Mouse (Mus musculus) CH12.LX (cell line): ENCODE measurements around the gene Hist1h2ap. TPM values are rescaled to one million over a fixed set of nuclear protein-coding genes. Genes with fewer than 3 reads are reported as not detected.
"Not testable (repeated sequence)": the region's sequence is repeated elsewhere in the genome, so short reads cannot be mapped to it uniquely, and the experiment has no call there.

Experiments
- DNase-seq: peaks from one replicate; pipeline ENCODE4 v3.0.0-alpha.2; 2013; ENCODE audit errors: extremely low read depth
- H3K27ac ChIP-seq: 2 replicates; pipeline ENCODE4 v1.5.1; 2012; ENCODE audit warnings: low read depth, mild to moderate bottlenecking, control low read depth, moderate library complexity; ENCODE audit not compliant: insufficient read depth
- H3K27me3 ChIP-seq: replicated peaks from 2 replicates; pipeline ENCODE3; 2012; ENCODE audit warnings: inconsistent platforms
- H3K36me3 ChIP-seq, 2 experiments: replicated peaks in 1 of 2; 2 replicates each; pipeline versions ENCODE3 to v1.6.1; 2012; ENCODE audit warnings: inconsistent platforms in 1 of 2, low read length in 1 of 2, mild to moderate bottlenecking in 1 of 2, mixed read lengths in 1 of 2, moderate library complexity in 1 of 2; ENCODE audit not compliant: control insufficient read depth in 1 of 2, insufficient read depth in 1 of 2
- H3K4me1 ChIP-seq, 2 experiments: 2 replicates each; pipeline ENCODE4 v1.6.1; 2012; ENCODE audit warnings: inconsistent platforms in 1 of 2, moderate library complexity in 1 of 2; ENCODE audit not compliant: insufficient read depth in 2 of 2, control insufficient read depth in 1 of 2
- H3K4me2 ChIP-seq: 2 replicates; pipeline ENCODE4 v1.6.1; 2012; ENCODE audit warnings: low read depth, mild to moderate bottlenecking, control low read depth; ENCODE audit not compliant: poor library complexity, insufficient read depth, severe bottlenecking
- H3K4me3 ChIP-seq, 3 experiments: fragments of 150-350 bp in 1 of 3; sonication (generic) in 1 of 3; replicated peaks in 1 of 3; 2 replicates each; pipeline versions ENCODE3 to v1.5.1; 2011 to 2012; ENCODE audit warnings: low read depth in 2 of 3, low read length in 2 of 3, mild to moderate bottlenecking in 2 of 3, moderate library complexity in 2 of 3, control low read depth in 1 of 3, improper control_type of control experiment in 1 of 3, inconsistent platforms in 1 of 3, mixed read lengths in 1 of 3; ENCODE audit not compliant: poor library complexity in 1 of 3
- H3K79me2 ChIP-seq: replicated peaks from 2 replicates; pipeline ENCODE4 v1.6.1; 2012; ENCODE audit warnings: mild to moderate bottlenecking, moderate library complexity; ENCODE audit not compliant: control insufficient read depth, poor library complexity, insufficient read depth, severe bottlenecking; ENCODE audit errors: extremely low read depth
- H3K9ac ChIP-seq: 2 replicates; pipeline ENCODE4 v1.6.1; 2012; ENCODE audit warnings: low read depth, mild to moderate bottlenecking, control low read depth, moderate library complexity; ENCODE audit not compliant: insufficient read depth
- H3K9me3 ChIP-seq: replicated peaks from 2 replicates; pipeline ENCODE3; 2012; ENCODE audit warnings: low read length, inconsistent platforms, mixed read lengths
- CHD1 ChIP-seq: IDR thresholded peaks from 2 replicates; pipeline ENCODE4 v1.6.1; 2012; ENCODE audit warnings: low read depth, low read length, improper control_type of control experiment, inconsistent platforms
- CTCF ChIP-seq, 2 experiments: IDR thresholded peaks in 1 of 2; conservative IDR thresholded peaks in 1 of 2; 2 replicates each; pipeline ENCODE4 v1.5.1; 2011 to 2012; ENCODE audit warnings: low read depth in 2 of 2, low read length in 2 of 2, improper control_type of control experiment in 1 of 2, inconsistent platforms in 1 of 2, mild to moderate bottlenecking in 1 of 2, moderate library complexity in 1 of 2
- E2F4 ChIP-seq: IDR thresholded peaks from 2 replicates; pipeline ENCODE4 v1.6.1; 2011; ENCODE audit warnings: low read depth, low read length, improper control_type of control experiment; ENCODE audit not compliant: insufficient replicate concordance
- ELF1 ChIP-seq: IDR thresholded peaks from 2 replicates; pipeline ENCODE4 v1.6.1; 2014; ENCODE audit warnings: low read depth, mild to moderate bottlenecking, inconsistent platforms, low read length, improper control_type of control experiment
- ETS1 ChIP-seq: conservative IDR thresholded peaks from 2 replicates; pipeline ENCODE4 v1.6.1; 2012; ENCODE audit warnings: low read depth, mild to moderate bottlenecking, inconsistent platforms, low read length, improper control_type of control experiment, moderate library complexity
- HCFC1 ChIP-seq: IDR thresholded peaks from 2 replicates; pipeline ENCODE4 v1.6.1; 2012; ENCODE audit warnings: low read depth, mild to moderate bottlenecking, inconsistent platforms, low read length, improper control_type of control experiment
- JUN ChIP-seq: IDR thresholded peaks from 2 replicates; pipeline ENCODE4 v1.6.1; 2011; ENCODE audit warnings: low read depth, mild to moderate bottlenecking, low read length, improper control_type of control experiment, moderate library complexity; ENCODE audit not compliant: insufficient read depth
- JUND ChIP-seq: conservative IDR thresholded peaks from 2 replicates; pipeline ENCODE4 v1.6.1; 2011; ENCODE audit warnings: low read depth, low read length, improper control_type of control experiment
- MAX ChIP-seq: IDR thresholded peaks from 2 replicates; pipeline ENCODE4 v1.6.1; 2011; ENCODE audit warnings: low read length, improper control_type of control experiment
- MAZ ChIP-seq: IDR thresholded peaks from 2 replicates; pipeline ENCODE4 v1.6.1; 2012; ENCODE audit warnings: low read depth, mild to moderate bottlenecking, inconsistent platforms, low read length, improper control_type of control experiment, moderate library complexity
- MXI1 ChIP-seq: IDR thresholded peaks from 2 replicates; pipeline ENCODE4 v1.6.1; 2011; ENCODE audit warnings: mild to moderate bottlenecking, low read depth, low read length, improper control_type of control experiment
- NRF1 ChIP-seq: IDR thresholded peaks from 2 replicates; pipeline ENCODE4 v1.6.1; 2014; ENCODE audit warnings: low read depth, mild to moderate bottlenecking, inconsistent platforms, low read length, improper control_type of control experiment, moderate library complexity
- RAD21 ChIP-seq: IDR thresholded peaks from 2 replicates; pipeline ENCODE4 v1.6.1; 2011; ENCODE audit warnings: low read depth, mild to moderate bottlenecking, low read length, improper control_type of control experiment, moderate library complexity
- SMC3 ChIP-seq: IDR thresholded peaks from 2 replicates; pipeline ENCODE4 v1.6.1; 2011; ENCODE audit warnings: low read depth, low read length, improper control_type of control experiment
- TBP ChIP-seq: conservative IDR thresholded peaks from 2 replicates; pipeline ENCODE4 v1.6.1; 2011; ENCODE audit warnings: low read depth, low read length, improper control_type of control experiment
- TCF12 ChIP-seq: IDR thresholded peaks from 2 replicates; pipeline ENCODE4 v1.6.1; 2014; ENCODE audit warnings: low read depth, mild to moderate bottlenecking, inconsistent platforms, low read length, improper control_type of control experiment
- UBTF ChIP-seq: IDR thresholded peaks from 2 replicates; pipeline ENCODE4 v1.6.1; 2012; ENCODE audit warnings: low read depth, mild to moderate bottlenecking, inconsistent platforms, low read length, improper control_type of control experiment, moderate library complexity
- USF1 ChIP-seq: IDR thresholded peaks from 2 replicates; pipeline ENCODE4 v1.6.1; 2014; ENCODE audit warnings: low read depth, mild to moderate bottlenecking, inconsistent platforms, low read length, improper control_type of control experiment
- ZNF384 ChIP-seq: IDR thresholded peaks from 2 replicates; pipeline ENCODE4 v1.6.1; 2012; ENCODE audit warnings: low read depth, low read length, improper control_type of control experiment, inconsistent platforms
- dilution Hi-C: fragments of 300-500 bp; cut with MboI; formaldehyde crosslinking; loops from 2 replicates; pipeline ENCODE4 v1.14.3; 2020; ENCODE audit warnings: low sequenced_read_pairs; ENCODE audit not compliant: extremely low pct_unique_long_range_greater_than_20kb, extremely low pct_ligation_motif_present
- in situ Hi-C: fragments of 300-500 bp; cut with MboI; formaldehyde crosslinking; loops from 3 replicates; pipeline ENCODE4 v1.14.3; 2019; ENCODE audit warnings: low sequenced_read_pairs, low pct_ligation_motif_present, low pct_unique_long_range_greater_than_20kb, mixed read lengths
- polyA plus RNA-seq: library from polyadenylated mRNA; unstranded; fragments of >175 nt; gene quantifications from 2 replicates; pipeline ENCODE4 v1.2.1, GENCODE M21; 2012; ENCODE audit warnings: low read depth; ENCODE audit not compliant: insufficient read length
- total RNA-seq, 2 experiments: library from RNA; depleted of rRNA; stranded (reverse); fragments of 300-350 nt in 1 of 2; fragments of >200 nt in 1 of 2; gene quantifications; 2 replicates each; pipeline ENCODE4 v1.2.3; 2012 to 2014

Hist1h2ap gene
- total and polyA plus RNA-seq, 3 experiments, result 66.8 to 2,951 (median 447) TPM

- TF ChIP-seq TCF12 (no peak), USF1 (no peak), NRF1 (no peak; the same call in 1 of the 2 replicates)
Measured at GRCm38 (mm10) chr13:21881878-21882669, 48.8 kb upstream of the Hist1h2ap start (continued).

- TF ChIP-seq RAD21 (no peak), TBP (peak; percentile 84), MAZ (no peak)
- TF ChIP-seq, all 38 proteins: peak for 1
Measured at GRCm38 (mm10) chr13:21880735-21881134, 47.4 kb upstream of the Hist1h2ap start.

DNA sequence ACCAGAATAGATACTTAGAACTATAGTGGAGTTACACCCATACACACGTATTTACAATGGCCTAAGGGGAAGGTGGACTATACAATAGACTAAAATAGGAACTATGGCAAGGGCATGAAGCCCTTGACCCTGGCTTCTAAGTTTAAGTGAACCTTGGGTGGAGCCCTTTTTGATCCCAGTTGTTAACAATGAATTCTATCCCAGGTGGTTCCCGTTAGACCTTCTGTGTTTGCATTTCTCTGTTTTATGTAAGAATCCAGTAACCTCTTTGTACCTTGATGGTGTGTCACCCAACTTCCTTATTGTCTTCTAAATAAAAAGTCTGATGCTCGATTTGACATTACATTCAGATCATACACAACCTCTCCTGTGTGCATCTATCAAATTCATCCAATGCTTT lies 32.2 kb upstream of the Hist1h2ap start:
- dilution Hi-C loops, H3K9ac ChIP-seq, H3K36me3 ChIP-seq, H3K27ac ChIP-seq, H3K79me2 ChIP-seq, H3K9me3 ChIP-seq, H3K4me1 ChIP-seq, H3K4me3 ChIP-seq, DNase-seq, H3K4me2 ChIP-seq: not testable (repeated sequence)
- H3K27me3 ChIP-seq, result peaks cover 12% of the 10 kb centered on the region
- in situ Hi-C loops, result loop anchor here (25.0 kb wide), 1 partner anchor 1572 kb away; no protein-coding TSS in a partner anchor

More at GRCm38 (mm10) chr13:21880735-21881134, 47.4 kb upstream of the Hist1h2ap start:
- in situ Hi-C loops (loop anchor here (25.0 kb wide), 2 partner anchors 718 to 1407 kb away; no protein-coding TSS in a partner anchor), dilution Hi-C loops (no loop called here)
- Histone ChIP-seq H3K4me2 (no peak overlapping the region), H3K27ac (no peak overlapping the region), H3K4me3 (no peak overlapping the region), H3K79me2 (no peaks in the 10 kb centered on the region), H3K9ac (no peak overlapping the region), H3K27me3 (peaks cover 2% of the 10 kb centered on the region), H3K36me3 (no peaks in the 10 kb centered on the region), H3K9me3 (no peaks in the 10 kb centered on the region), H3K4me1 (peaks cover 2 to 4% of the 10 kb centered on the region in 2 experiments; a peak in 3 of 4 replicates)
- no peak for DNase-seq

DNA sequence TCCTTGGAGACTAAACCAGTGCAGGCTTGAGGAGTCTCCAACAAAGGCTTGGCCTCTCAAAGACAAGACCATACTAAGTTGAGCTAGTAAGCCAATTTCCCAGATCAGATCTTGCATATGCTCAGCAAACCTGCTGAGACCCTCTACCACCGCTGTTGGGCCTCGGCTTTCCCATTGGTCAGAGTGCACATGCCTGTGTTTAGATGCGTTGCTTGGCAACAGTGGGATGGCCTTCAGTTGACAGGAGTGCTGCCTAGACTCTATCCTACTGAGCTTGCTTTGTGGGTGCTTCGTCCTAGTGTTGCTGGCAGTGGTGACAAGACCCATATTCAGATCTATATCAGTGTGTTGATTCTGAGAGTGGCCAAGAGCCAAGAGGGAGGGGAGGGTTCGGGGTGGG lies 28.3 kb upstream of the Hist1h2ap start:
- Histone ChIP-seq H3K79me2 (no peaks in the 10 kb centered on the region), H3K36me3 (no peaks in the 10 kb centered on the region), H3K4me1 (no peaks in the 10 kb centered on the region; a peak in 1 of 4 replicates), H3K4me2 (no peak overlapping the region), H3K9me3 (no peaks in the 10 kb centered on the region), H3K9ac (no peak overlapping the region), H3K27me3 (peaks cover 12% of the 10 kb centered on the region), H3K27ac (no peak overlapping the region), H3K4me3 (no peak overlapping the region)
- dilution Hi-C loops (no loop called here), in situ Hi-C loops (loop anchor here (25.0 kb wide), 1 partner anchor 1576 kb away; no protein-coding TSS in a partner anchor)
- no peak for TF ChIP-seq JUN
- no peak for TF ChIP-seq MAX
- TF ChIP-seq SMC3, result no peak
- no peak for TF ChIP-seq CTCF (conservative IDR thresholded peaks at IDR 0.05 in 1 of 2, IDR thresholded peaks at IDR 0.05 in 1 of 2; ENCODE audit: low read depth in 2 of 2, low read length in 2 of 2)
- TF ChIP-seq HCFC1, result no peak
- no peak for TF ChIP-seq CHD1
- TF ChIP-seq TCF12, result no peak
- no peak for TF ChIP-seq ZNF384
- no peak for TF ChIP-seq MXI1
- TF ChIP-seq E2F4, result no peak
- no peak for TF ChIP-seq JUND
- TF ChIP-seq ELF1, result no peak
- no peak for TF ChIP-seq RAD21
- TF ChIP-seq ETS1, result no peak
- no peak for TF ChIP-seq UBTF
- DNase-seq, result no peak
